Mouse (Mus musculus) lung, postnatal 0 days (tissue): ENCODE results near the gene Otud3.

ENCODE experiments used
- CTCF ChIP-seq: IDR thresholded peaks from 2 replicates; pipeline ENCODE4 v1.5.1; 2016; ENCODE audit warnings: antibody characterized with exemption, mild to moderate bottlenecking
- EP300 ChIP-seq: IDR thresholded peaks from 2 replicates; pipeline ENCODE4 v1.6.1; 2016; ENCODE audit warnings: antibody characterized with exemption, mild to moderate bottlenecking, control low read depth

- peak; percentile 100 for TF ChIP-seq CTCF
- no peak for TF ChIP-seq EP300
Measured at GRCm38 (mm10) chr4:138922131-138922459, 8.3 kb upstream of the Otud3 start.
